Mouse (Mus musculus) liver, embryonic 14.5 days (tissue): Measurements from ENCODE around the gene Tpgs1.

ENCODE experiments used
- CTCF ChIP-seq: IDR thresholded peaks from 2 replicates; pipeline ENCODE4 v1.5.1; 2016; ENCODE audit warnings: antibody characterized with exemption, low read depth, control low read depth
- EP300 ChIP-seq: IDR thresholded peaks from 2 replicates; pipeline ENCODE4 v1.6.1; 2016; ENCODE audit warnings: antibody characterized with exemption, low read depth

DNA sequence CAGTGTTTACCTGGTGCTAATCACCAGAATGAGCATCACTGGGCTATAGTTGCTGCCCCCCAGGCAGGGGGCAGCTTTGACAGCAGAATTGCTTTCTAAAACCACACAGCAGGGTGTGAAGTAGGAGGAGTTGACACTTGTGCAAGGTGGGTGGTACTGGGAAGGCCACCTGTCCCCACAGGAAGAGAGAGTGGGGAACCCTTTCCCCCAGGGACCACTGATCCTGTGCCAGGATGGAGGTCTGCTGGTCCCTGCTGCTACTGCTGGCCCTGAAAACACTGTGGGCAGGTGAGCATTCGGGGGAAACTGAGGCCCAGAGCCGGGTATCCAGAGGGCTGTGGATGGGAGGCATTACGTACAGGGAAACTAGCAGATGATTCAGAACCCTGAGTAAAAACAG is 20.0 kb downstream of the Tpgs1 start:
- TF ChIP-seq CTCF (no peak), EP300 (no peak)
